Mouse (Mus musculus) forebrain, postnatal 0 days (tissue): ENCODE data around the gene Ust. TPM values are rescaled to one million over a fixed set of nuclear protein-coding genes. Genes with fewer than 3 reads are reported as not detected.

Experiments used
- ATAC-seq: fragments of 200-750 bp; cut with Nextera tagmentation; 2 replicates; pipeline ENCODE4 v1.8.0; 2017; ENCODE audit warnings: mild to moderate bottlenecking, moderate library complexity
- DNase-seq: peaks from one replicate; pipeline ENCODE4 v3.0.0-alpha.2; 2015
- H3K27ac ChIP-seq: fragments of 300-500 bp; sonication (generic); 2 replicates; pipeline ENCODE4 v1.5.1; 2014; ENCODE audit warnings: low read depth, mild to moderate bottlenecking, antibody characterized with exemption, low read length, moderate library complexity, mixed read lengths
- H3K27me3 ChIP-seq: fragments of 300-500 bp; sonication (generic); 2 replicates; pipeline ENCODE4 v1.6.1; 2014; ENCODE audit warnings: mild to moderate bottlenecking, low read length, mixed read lengths; ENCODE audit not compliant: insufficient read depth
- H3K36me3 ChIP-seq: fragments of 300-500 bp; sonication (generic); 2 replicates; pipeline ENCODE4 v1.6.1; 2014; ENCODE audit warnings: mild to moderate bottlenecking, moderate library complexity; ENCODE audit not compliant: insufficient read depth
- H3K4me1 ChIP-seq: fragments of 300-500 bp; sonication (generic); 2 replicates; pipeline ENCODE4 v1.6.1; 2014; ENCODE audit warnings: antibody characterized with exemption; ENCODE audit not compliant: insufficient read depth
- H3K4me2 ChIP-seq: fragments of 300-500 bp; sonication (generic); 2 replicates; pipeline ENCODE4 v1.6.1; 2014; ENCODE audit warnings: low read depth, mild to moderate bottlenecking, moderate library complexity
- H3K4me3 ChIP-seq: fragments of 300-500 bp; sonication (generic); 2 replicates; pipeline ENCODE4 v1.5.1; 2014; ENCODE audit warnings: low read depth, low read length, mixed read lengths
- H3K9ac ChIP-seq: fragments of 300-500 bp; sonication (generic); 2 replicates; pipeline ENCODE4 v1.6.1; 2014; ENCODE audit warnings: mild to moderate bottlenecking
- H3K9me3 ChIP-seq: fragments of 300-500 bp; sonication (generic); 2 replicates; pipeline ENCODE4 v1.6.1; 2016; ENCODE audit warnings: low read length
- CTCF ChIP-seq: sonication (generic); IDR thresholded peaks from 2 replicates; pipeline ENCODE4 v1.5.1; 2016; ENCODE audit warnings: antibody characterized with exemption, control low read depth, low read depth
- WGBS: fragments of 180-500 bp; shearing (Covaris S2); extraction: QIAGEN DNeasy Blood & Tissue Kit; methylation state at CpG from one replicate; pipeline ENCODE4 v1.1.7; 2014; 5-methylcytosine and 5-hydroxymethylcytosine counted together
- polyA plus RNA-seq: library from polyadenylated mRNA; unstranded; fragments of >200 nt; fragmentation: Nextera tagmentation; extraction: Ambion mirVana; gene quantifications from 2 replicates; pipeline ENCODE4 v1.2.1, GENCODE M21; 2015
- total RNA-seq: library from RNA; depleted of rRNA; stranded (reverse); fragments of >200 nt; gene quantifications from 2 replicates; pipeline ENCODE4 v1.2.3, GENCODE M21; 2014

The Ust gene
- total and polyA plus RNA-seq, 2 experiments from 2014 or later = 5.7 to 8.9 TPM

- no peak overlapping the region for H3K27ac ChIP-seq
- DNase-seq (no peak), ATAC-seq (no peak)
- H3K4me3 ChIP-seq = no peak overlapping the region
- WGBS = 77% methylated on average over 3 of the region's 3 CpGs
- H3K27me3 ChIP-seq = no peaks in the 10 kb centered on the region
- no peaks in the 10 kb centered on the region for H3K36me3 ChIP-seq
- H3K9me3 ChIP-seq = no peaks in the 10 kb centered on the region
- no peaks in the 10 kb centered on the region for H3K4me1 ChIP-seq
- H3K4me2 ChIP-seq = no peak overlapping the region
- no peak overlapping the region for H3K9ac ChIP-seq
- no peak for TF ChIP-seq CTCF
Observed at GRCm38 (mm10) chr10:8465918-8466317, 52.7 kb downstream of the Ust start.

DNA sequence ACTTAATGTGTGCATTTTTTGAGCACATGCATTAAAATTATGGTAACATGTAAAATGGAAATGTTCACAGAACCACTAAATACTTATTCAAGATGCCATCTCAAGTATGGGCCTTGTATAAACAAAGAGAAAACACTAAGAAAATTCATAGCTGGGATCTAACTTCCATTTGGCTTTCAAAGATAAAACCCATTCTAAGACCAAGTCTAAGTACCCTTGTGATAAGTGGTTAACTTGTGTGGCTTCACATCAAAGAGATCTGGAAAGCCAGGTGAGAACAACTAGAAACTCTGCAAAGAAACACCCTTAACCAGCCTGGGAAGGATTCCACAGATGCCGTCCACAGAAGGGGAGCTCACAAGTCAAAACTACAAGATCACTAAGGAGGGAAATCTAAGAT is 53.4 kb downstream of the Ust start:
- Histone ChIP-seq H3K27ac (no peak overlapping the region), H3K9ac (no peak overlapping the region), H3K36me3 (no peaks in the 10 kb centered on the region), H3K4me2 (no peak overlapping the region), H3K4me3 (no peak overlapping the region), H3K4me1 (no peaks in the 10 kb centered on the region), H3K27me3 (no peaks in the 10 kb centered on the region), H3K9me3 (no peaks in the 10 kb centered on the region)
- TF ChIP-seq CTCF = no peak
- DNase-seq (no peak), ATAC-seq (no peak)
- 87% methylated on average over 1 of the region's 1 CpGs for WGBS

- no peak overlapping the region for H3K27ac ChIP-seq
- ATAC-seq (no peak), DNase-seq (no peak)
- no peaks in the 10 kb centered on the region for H3K36me3 ChIP-seq
- H3K4me3 ChIP-seq = no peak overlapping the region
- no peak overlapping the region for H3K9ac ChIP-seq
- H3K4me1 ChIP-seq = no peaks in the 10 kb centered on the region
- TF ChIP-seq CTCF = no peak
- no peaks in the 10 kb centered on the region for H3K9me3 ChIP-seq
- H3K27me3 ChIP-seq = no peaks in the 10 kb centered on the region
- 77% methylated on average over 5 of the region's 5 CpGs for WGBS
- no peak overlapping the region for H3K4me2 ChIP-seq
Observed at GRCm38 (mm10) chr10:8461372-8461771, 57.3 kb downstream of the Ust start.

DNA sequence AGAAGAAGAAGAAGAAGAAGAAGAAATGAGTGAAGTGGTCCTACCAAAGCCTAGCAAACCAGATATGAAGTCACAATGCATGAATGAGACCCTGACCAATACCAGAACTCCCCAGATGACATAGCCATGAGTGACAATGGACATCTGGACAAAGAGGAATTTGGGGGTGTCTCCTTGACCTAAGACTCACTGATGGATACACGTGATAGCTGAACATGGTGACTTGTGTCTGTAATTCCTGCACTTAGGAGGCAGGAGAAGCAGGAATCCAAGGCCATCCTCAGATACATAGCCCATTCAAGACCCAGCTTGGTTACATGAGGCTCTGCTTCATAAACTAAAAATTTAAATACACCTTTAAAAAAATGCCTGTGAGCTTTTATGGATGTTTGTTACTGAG is 63.9 kb downstream of the Ust start:
- 66% methylated on average over 1 of the region's 1 CpGs for WGBS
- Histone ChIP-seq H3K4me2 (no peak overlapping the region), H3K9me3 (no peaks in the 10 kb centered on the region), H3K4me1 (no peaks in the 10 kb centered on the region), H3K9ac (no peak overlapping the region), H3K27me3 (no peaks in the 10 kb centered on the region), H3K27ac (no peak overlapping the region), H3K4me3 (no peak overlapping the region), H3K36me3 (no peaks in the 10 kb centered on the region)
- TF ChIP-seq CTCF = no peak
- DNase-seq = no peak
- ATAC-seq = no peak

GRCm38 (mm10) chr10:8447681-8448080 is 70.9 kb downstream of the Ust start:
- ATAC-seq (no peak), DNase-seq (no peak)
- Histone ChIP-seq H3K9me3 (no peaks in the 10 kb centered on the region), H3K27ac (no peak overlapping the region), H3K4me1 (no peaks in the 10 kb centered on the region), H3K27me3 (no peaks in the 10 kb centered on the region), H3K4me2 (no peak overlapping the region), H3K9ac (no peak overlapping the region), H3K4me3 (no peak overlapping the region), H3K36me3 (no peaks in the 10 kb centered on the region)
- TF ChIP-seq CTCF = no peak
- WGBS = 23% methylated on average over 5 of the region's 5 CpGs

- no peak overlapping the region for H3K27ac ChIP-seq
- ATAC-seq (no peak), DNase-seq (no peak)
- no peaks in the 10 kb centered on the region for H3K36me3 ChIP-seq
- no peaks in the 10 kb centered on the region for H3K4me1 ChIP-seq
- no peaks in the 10 kb centered on the region for H3K27me3 ChIP-seq
- TF ChIP-seq CTCF = no peak
- H3K9me3 ChIP-seq = no peaks in the 10 kb centered on the region
- 18% methylated on average over 4 of the region's 4 CpGs for WGBS
- no peak overlapping the region for H3K4me2 ChIP-seq
- no peak overlapping the region for H3K4me3 ChIP-seq
- H3K9ac ChIP-seq = no peak overlapping the region
Observed at GRCm38 (mm10) chr10:8446972-8447371, 71.7 kb downstream of the Ust start.

DNA sequence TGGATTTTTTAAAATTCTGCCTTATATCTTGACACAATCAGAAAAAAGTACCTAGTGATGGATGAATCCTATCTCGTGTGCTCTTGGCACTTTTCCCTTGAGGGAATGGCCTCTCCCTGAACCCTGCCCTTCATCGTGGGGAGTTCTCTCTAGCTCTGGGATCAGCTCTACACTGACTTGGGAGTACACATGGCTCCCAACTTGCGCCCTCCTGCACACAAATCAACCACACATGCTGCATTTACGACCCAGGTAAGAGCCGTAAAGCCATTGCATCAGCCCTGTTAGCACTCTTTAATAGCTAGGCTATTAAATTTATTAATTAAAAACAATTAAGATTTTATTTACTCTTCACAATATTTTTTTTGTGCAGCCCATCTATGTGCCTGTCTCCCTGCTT is 74.6 kb downstream of the Ust start:
- no peaks in the 10 kb centered on the region for H3K9me3 ChIP-seq
- no peak overlapping the region for H3K4me2 ChIP-seq
- WGBS = 83% methylated on average over 5 of the region's 5 CpGs
- TF ChIP-seq CTCF = no peak
- ATAC-seq = no peak
- no peak for DNase-seq
- no peaks in the 10 kb centered on the region for H3K4me1 ChIP-seq
- no peaks in the 10 kb centered on the region for H3K36me3 ChIP-seq
- no peak overlapping the region for H3K9ac ChIP-seq
- H3K27ac ChIP-seq = no peak overlapping the region
- H3K4me3 ChIP-seq = no peak overlapping the region
- no peaks in the 10 kb centered on the region for H3K27me3 ChIP-seq

GRCm38 (mm10) chr10:8431857-8432256 is 86.8 kb downstream of the Ust start:
- DNase-seq = no peak
- no peak overlapping the region for H3K4me3 ChIP-seq

More at GRCm38 (mm10) chr10:8431857-8432256, 86.8 kb downstream of the Ust start:
- TF ChIP-seq CTCF = no peak
- Histone ChIP-seq H3K9me3 (no peaks in the 10 kb centered on the region), H3K27me3 (no peaks in the 10 kb centered on the region), H3K27ac (no peak overlapping the region), H3K4me1 (peaks cover 10% of the 10 kb centered on the region; the same call in 1 of the 2 replicates), H3K36me3 (no peaks in the 10 kb centered on the region), H3K4me2 (no peak overlapping the region), H3K9ac (no peak overlapping the region)
- 84% methylated on average over 2 of the region's 2 CpGs for WGBS
- no peak for ATAC-seq
